Mouse (Mus musculus) urinary bladder, postnatal 10 days (tissue): ENCODE results near the gene Gja5.
"Not testable (repeated sequence)": the region's sequence is repeated elsewhere in the genome, so short reads cannot be mapped to it uniquely, and the experiment has no call there.

Experiments used
- DNase-seq: peaks from one replicate; pipeline ENCODE4 v3.0.0; 2022; ENCODE audit warnings: low spot score

Gene Gja5

DNA sequence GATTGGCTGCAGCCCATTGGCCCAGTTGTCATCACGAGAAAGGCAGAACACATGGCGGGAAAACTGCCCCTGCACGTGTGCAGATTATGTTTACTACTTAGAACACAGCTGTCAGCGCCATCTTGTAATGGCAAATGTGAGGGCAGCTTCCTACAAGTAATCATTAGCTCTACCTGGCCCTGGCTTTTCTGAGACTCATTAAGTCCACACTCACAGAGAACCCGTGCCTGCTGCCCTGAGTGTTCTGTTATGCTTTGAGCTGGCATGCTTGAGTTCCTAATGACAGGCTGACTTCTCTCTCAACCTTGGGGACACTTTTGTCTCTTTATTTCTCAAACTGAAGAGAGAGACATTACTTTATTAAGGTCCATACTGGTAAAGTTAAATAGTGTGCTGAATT lies 199.5 kb downstream of the Gja5 start:
- not testable (repeated sequence) for DNase-seq

DNA sequence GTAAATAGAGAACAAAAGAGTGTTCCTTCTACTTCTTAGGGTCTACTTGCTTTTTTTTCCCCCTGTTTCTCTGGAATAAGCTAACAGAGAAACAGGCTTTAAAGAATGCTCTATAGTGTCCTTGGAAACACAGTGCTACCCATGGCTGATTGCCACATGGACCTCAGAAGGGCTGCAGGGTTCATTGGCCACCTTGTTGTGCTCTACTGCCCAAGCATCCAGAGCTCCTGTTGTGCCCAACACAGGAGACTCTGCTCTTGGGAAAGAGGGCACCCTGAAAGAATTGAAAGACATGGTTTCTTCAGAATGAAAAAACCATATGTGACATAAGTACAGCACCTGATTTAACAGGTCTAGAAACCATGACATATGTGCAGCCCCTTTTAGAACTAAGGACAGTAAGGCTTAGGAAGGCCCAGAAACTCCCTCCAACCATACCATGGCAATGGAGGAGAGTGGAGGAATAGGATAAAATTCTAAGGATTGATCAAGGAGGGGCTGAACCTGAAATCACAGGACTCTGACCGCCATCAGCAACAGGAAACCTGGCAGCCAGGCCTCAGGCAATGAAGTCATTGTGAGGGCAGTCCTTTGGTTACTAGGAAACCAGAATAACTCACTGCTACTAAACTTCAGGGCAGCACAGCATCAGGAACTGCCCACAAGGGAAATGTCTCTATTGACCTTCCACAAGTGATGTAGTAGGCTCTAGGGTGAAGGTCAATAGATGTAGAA lies 200.4 kb downstream of the Gja5 start:
- DNase-seq = no peak

DNA sequence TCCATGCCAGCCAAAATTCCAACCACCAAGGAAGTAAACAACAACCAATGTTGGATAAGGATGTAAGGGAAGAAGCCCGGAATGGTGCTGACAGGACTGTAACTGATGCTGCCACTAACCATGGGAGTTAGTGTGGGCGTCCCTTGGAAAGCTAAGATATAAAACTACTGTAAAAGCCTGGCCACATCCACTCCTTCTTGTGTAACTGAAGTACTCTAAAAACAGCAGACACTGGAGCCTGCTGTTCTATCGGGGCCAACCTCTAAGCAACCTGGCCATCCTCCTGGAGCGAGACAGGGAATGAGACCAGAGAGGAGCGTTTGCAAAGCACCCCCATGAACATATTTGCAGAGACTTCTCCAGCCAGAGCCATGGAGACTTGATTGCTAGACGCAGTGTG lies 213.0 kb downstream of the Gja5 start:
- no peak for DNase-seq

DNA sequence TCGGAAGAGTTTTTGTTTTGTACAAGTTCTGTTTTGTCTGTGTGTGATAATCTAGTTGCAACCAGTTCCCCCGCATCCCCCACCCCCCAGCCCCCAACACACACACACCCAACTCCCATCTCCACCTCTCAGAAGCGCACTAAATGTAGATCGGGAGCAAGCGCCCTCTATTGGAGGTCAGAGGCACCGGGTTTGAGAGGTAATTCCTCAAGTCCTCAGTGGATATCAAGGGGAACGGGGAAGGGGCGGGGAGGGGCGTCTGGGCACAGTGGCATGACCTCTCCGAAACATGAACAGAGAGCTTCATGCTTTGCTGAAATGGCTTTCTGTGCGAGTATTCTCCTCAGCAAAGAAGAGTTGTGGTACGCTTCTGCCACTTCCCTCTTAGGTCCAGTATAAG lies 213.8 kb downstream of the Gja5 start:
- DNase-seq = no peak

DNA sequence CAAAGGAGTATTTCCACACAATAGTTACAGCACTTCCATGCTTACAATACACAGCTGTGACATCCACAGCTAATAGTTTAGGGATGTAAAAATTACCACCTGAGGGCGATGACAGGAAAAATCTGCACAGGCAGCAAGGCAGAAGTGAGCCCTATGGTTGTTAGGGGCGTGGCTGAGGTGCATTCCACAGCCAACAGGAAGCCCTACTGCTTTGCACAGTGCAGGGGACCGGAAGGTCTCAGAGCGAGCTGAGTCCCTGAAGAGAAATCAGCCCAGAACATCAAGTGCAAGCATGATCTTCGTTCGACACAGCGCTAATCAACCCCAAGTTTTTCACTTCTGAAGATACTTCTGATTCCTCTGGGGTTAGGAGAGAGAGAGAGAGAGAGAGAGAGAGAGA lies 219.7 kb downstream of the Gja5 start:
- no peak for DNase-seq
